Mouse (Mus musculus): ENCODE results near the gene Ikzf3. TPM values are rescaled to one million over a fixed set of nuclear protein-coding genes. Genes with fewer than 3 reads are reported as not detected.

Ikzf3 gene
- polyA plus RNA-seq, 1 experiment from 2014 or later, result not detected

DNA sequence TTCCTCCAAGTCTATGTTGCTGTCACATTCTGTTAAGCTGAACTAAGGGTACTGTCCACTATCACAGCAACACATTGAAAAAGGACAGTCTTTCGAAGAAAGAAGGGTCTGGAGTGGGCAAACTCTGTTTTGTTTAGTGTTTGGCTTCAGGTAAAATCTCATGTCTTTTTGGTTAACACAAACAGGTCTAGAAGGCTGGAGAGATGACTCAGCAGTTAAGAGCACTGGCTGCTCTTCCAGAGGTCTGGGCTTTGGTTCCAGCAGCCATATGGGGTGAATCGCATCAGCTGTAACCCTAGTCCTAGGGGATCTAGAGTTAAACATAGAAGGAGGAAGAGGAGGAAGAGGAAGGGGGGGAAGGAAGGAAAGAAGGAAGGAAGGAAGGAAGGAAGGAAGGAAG is 60.1 kb downstream of the Ikzf3 start:
- H3K27me3 ChIP-seq (replicated peaks; ENCODE audit: control insufficient read depth, insufficient read depth, low read length), result no peaks in the 10 kb centered on the region; the same call in 1 of the 2 replicates
- no peak for ATAC-seq
- no peaks in the 10 kb centered on the region for H3K36me3 ChIP-seq (ENCODE audit: control insufficient read depth, insufficient read depth)
- H3K9me3 ChIP-seq (ENCODE audit: control insufficient read depth, low read length), result no peaks in the 10 kb centered on the region
- no peak overlapping the region for H3K4me2 ChIP-seq (ENCODE audit: low read length)
- no peaks in the 10 kb centered on the region for H3K4me1 ChIP-seq (replicated peaks; ENCODE audit: control insufficient read depth, insufficient read depth, low read length)
- H3K9ac ChIP-seq (replicated peaks; ENCODE audit: low read depth, low read length), result no peak overlapping the region
- no peak overlapping the region for H3K27ac ChIP-seq (ENCODE audit: low read length)
- no peak overlapping the region for H3K4me3 ChIP-seq (replicated peaks; ENCODE audit: low read length)
- WGBS, result 95% methylated on average over 2 of the region's 2 CpGs

DNA sequence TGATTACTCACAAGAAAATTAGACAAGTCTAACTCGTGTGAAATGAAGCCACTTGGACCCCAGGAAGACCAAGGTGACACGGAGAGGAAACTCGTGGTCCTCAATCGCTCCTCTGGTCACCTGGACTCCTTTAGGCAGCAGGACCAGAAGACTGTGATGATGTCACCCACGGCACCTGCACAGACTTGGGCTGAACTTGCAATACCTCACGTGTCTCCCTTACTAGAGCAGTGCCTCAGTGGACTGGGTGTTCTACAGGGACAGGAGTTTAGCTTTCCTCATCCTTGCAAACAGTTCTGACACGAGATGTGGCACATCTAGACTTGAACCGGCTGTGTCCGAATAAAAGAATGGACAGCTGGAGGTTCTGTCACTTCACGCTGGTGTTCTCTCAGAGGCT is 63.8 kb downstream of the Ikzf3 start:
- H3K36me3 ChIP-seq (ENCODE audit: control insufficient read depth, insufficient read depth), result no peaks in the 10 kb centered on the region
- H3K27ac ChIP-seq (ENCODE audit: low read length), result no peak overlapping the region
- 80% methylated on average over 10 of the region's 10 CpGs for WGBS
- H3K9ac ChIP-seq (replicated peaks; ENCODE audit: low read depth, low read length), result no peak overlapping the region
- ATAC-seq, result no peak
- H3K27me3 ChIP-seq (replicated peaks; ENCODE audit: control insufficient read depth, insufficient read depth, low read length), result no peaks in the 10 kb centered on the region
- H3K4me1 ChIP-seq (replicated peaks; ENCODE audit: control insufficient read depth, insufficient read depth, low read length), result no peaks in the 10 kb centered on the region
- H3K4me2 ChIP-seq (ENCODE audit: low read length), result no peak overlapping the region
- no peak overlapping the region for H3K4me3 ChIP-seq (replicated peaks; ENCODE audit: low read length)
- H3K9me3 ChIP-seq (ENCODE audit: control insufficient read depth, low read length), result no peaks in the 10 kb centered on the region

DNA sequence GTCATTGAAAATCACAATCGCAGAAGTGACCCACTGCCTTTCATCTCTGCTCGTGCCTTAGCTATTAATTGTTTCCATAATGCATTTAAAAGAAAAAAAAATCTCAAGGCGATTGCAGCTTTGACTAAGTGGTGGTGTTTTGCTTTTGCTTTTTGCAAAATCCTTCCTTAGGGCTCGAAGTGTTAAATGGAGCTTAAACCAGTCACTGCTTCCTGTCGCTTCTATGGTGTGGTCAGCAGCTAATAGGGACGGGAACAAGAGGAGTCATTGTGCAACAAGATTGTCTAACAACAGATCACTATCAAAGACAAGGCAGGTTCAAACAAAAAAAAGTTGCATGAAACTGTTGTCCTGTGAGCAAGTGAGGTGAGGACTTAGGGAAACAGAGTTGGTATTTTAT is 64.6 kb downstream of the Ikzf3 start:
- Histone ChIP-seq H3K4me1 (replicated peaks; ENCODE audit: control insufficient read depth, insufficient read depth, low read length) (no peaks in the 10 kb centered on the region), H3K36me3 (ENCODE audit: control insufficient read depth, insufficient read depth) (no peaks in the 10 kb centered on the region), H3K9ac (replicated peaks; ENCODE audit: low read depth, low read length) (no peak overlapping the region), H3K27me3 (replicated peaks; ENCODE audit: control insufficient read depth, insufficient read depth, low read length) (no peaks in the 10 kb centered on the region), H3K4me3 (replicated peaks; ENCODE audit: low read length) (no peak overlapping the region), H3K9me3 (ENCODE audit: control insufficient read depth, low read length) (no peaks in the 10 kb centered on the region), H3K27ac (ENCODE audit: low read length) (no peak overlapping the region), H3K4me2 (ENCODE audit: low read length) (no peak overlapping the region)
- 56% methylated on average over 6 of the region's 6 CpGs for WGBS
- ATAC-seq, result no peak

- Histone ChIP-seq H3K4me3 (replicated peaks; ENCODE audit: low read length) (no peak overlapping the region), H3K4me2 (ENCODE audit: low read length) (no peak overlapping the region), H3K27ac (ENCODE audit: low read length) (no peak overlapping the region), H3K9me3 (ENCODE audit: control insufficient read depth, low read length) (no peaks in the 10 kb centered on the region), H3K9ac (replicated peaks; ENCODE audit: low read depth, low read length) (no peak overlapping the region), H3K4me1 (replicated peaks; ENCODE audit: control insufficient read depth, insufficient read depth, low read length) (no peaks in the 10 kb centered on the region), H3K36me3 (ENCODE audit: control insufficient read depth, insufficient read depth) (no peaks in the 10 kb centered on the region), H3K27me3 (replicated peaks; ENCODE audit: control insufficient read depth, insufficient read depth, low read length) (no peaks in the 10 kb centered on the region)
- no peak for ATAC-seq
- 90% methylated on average over 12 of the region's 12 CpGs for WGBS
Observed at GRCm38 (mm10) chr11:98479940-98480497, 65.8 kb downstream of the Ikzf3 start.

- H3K9ac ChIP-seq (replicated peaks; ENCODE audit: low read depth, low read length), result no peak overlapping the region
- 83% methylated on average over 13 of the region's 13 CpGs for WGBS
- H3K4me3 ChIP-seq (replicated peaks; ENCODE audit: low read length), result no peak overlapping the region
- H3K9me3 ChIP-seq (ENCODE audit: control insufficient read depth, low read length), result no peaks in the 10 kb centered on the region
- H3K4me1 ChIP-seq (replicated peaks; ENCODE audit: control insufficient read depth, insufficient read depth, low read length), result no peaks in the 10 kb centered on the region
- no peaks in the 10 kb centered on the region for H3K27me3 ChIP-seq (replicated peaks; ENCODE audit: control insufficient read depth, insufficient read depth, low read length)
- H3K27ac ChIP-seq (ENCODE audit: low read length), result no peak overlapping the region
- H3K4me2 ChIP-seq (ENCODE audit: low read length), result no peak overlapping the region
- ATAC-seq, result no peak
- no peaks in the 10 kb centered on the region for H3K36me3 ChIP-seq (ENCODE audit: control insufficient read depth, insufficient read depth)
Observed at GRCm38 (mm10) chr11:98479026-98479939, 66.5 kb downstream of the Ikzf3 start.

- H3K36me3 ChIP-seq (ENCODE audit: control insufficient read depth, insufficient read depth), result no peaks in the 10 kb centered on the region
- H3K9ac ChIP-seq (replicated peaks; ENCODE audit: low read depth, low read length), result no peak overlapping the region
- no peaks in the 10 kb centered on the region for H3K4me1 ChIP-seq (replicated peaks; ENCODE audit: control insufficient read depth, insufficient read depth, low read length)
- no peaks in the 10 kb centered on the region for H3K27me3 ChIP-seq (replicated peaks; ENCODE audit: control insufficient read depth, insufficient read depth, low read length)
- WGBS, result 75% methylated on average over 14 of the region's 14 CpGs
- no peak for ATAC-seq
- no peak overlapping the region for H3K27ac ChIP-seq (ENCODE audit: low read length)
- no peaks in the 10 kb centered on the region for H3K9me3 ChIP-seq (ENCODE audit: control insufficient read depth, low read length)
- H3K4me2 ChIP-seq (ENCODE audit: low read length), result no peak overlapping the region
- no peak overlapping the region for H3K4me3 ChIP-seq (replicated peaks; ENCODE audit: low read length)
Observed at GRCm38 (mm10) chr11:98477011-98477701, 68.7 kb downstream of the Ikzf3 start.

- H3K4me2 ChIP-seq (ENCODE audit: low read length), result no peak overlapping the region
- no peak overlapping the region for H3K27ac ChIP-seq (ENCODE audit: low read length)
- H3K4me1 ChIP-seq (replicated peaks; ENCODE audit: control insufficient read depth, insufficient read depth, low read length), result no peaks in the 10 kb centered on the region
- no peak overlapping the region for H3K4me3 ChIP-seq (replicated peaks; ENCODE audit: low read length)
- H3K36me3 ChIP-seq (ENCODE audit: control insufficient read depth, insufficient read depth), result no peaks in the 10 kb centered on the region
- no peak for ATAC-seq
- 89% methylated on average over 4 of the region's 4 CpGs for WGBS
- H3K27me3 ChIP-seq (replicated peaks; ENCODE audit: control insufficient read depth, insufficient read depth, low read length), result no peaks in the 10 kb centered on the region
- no peak overlapping the region for H3K9ac ChIP-seq (replicated peaks; ENCODE audit: low read depth, low read length)
- H3K9me3 ChIP-seq (ENCODE audit: control insufficient read depth, low read length), result no peaks in the 10 kb centered on the region
Observed at GRCm38 (mm10) chr11:98476434-98476807, 69.4 kb downstream of the Ikzf3 start.

- no peaks in the 10 kb centered on the region for H3K27me3 ChIP-seq (replicated peaks; ENCODE audit: control insufficient read depth, insufficient read depth, low read length)
- H3K27ac ChIP-seq (ENCODE audit: low read length), result no peak overlapping the region
- no peak overlapping the region for H3K4me3 ChIP-seq (replicated peaks; ENCODE audit: low read length)
- no peak for ATAC-seq
- no peaks in the 10 kb centered on the region for H3K4me1 ChIP-seq (replicated peaks; ENCODE audit: control insufficient read depth, insufficient read depth, low read length)
- no peak overlapping the region for H3K9ac ChIP-seq (replicated peaks; ENCODE audit: low read depth, low read length)
- H3K4me2 ChIP-seq (ENCODE audit: low read length), result no peak overlapping the region
- 90% methylated on average over 9 of the region's 9 CpGs for WGBS
- H3K36me3 ChIP-seq (ENCODE audit: control insufficient read depth, insufficient read depth), result no peaks in the 10 kb centered on the region
- H3K9me3 ChIP-seq (ENCODE audit: control insufficient read depth, low read length), result no peaks in the 10 kb centered on the region
Observed at GRCm38 (mm10) chr11:98475630-98476433, 70.0 kb downstream of the Ikzf3 start.

- H3K27me3 ChIP-seq (replicated peaks; ENCODE audit: control insufficient read depth, insufficient read depth, low read length), result no peaks in the 10 kb centered on the region
- 89% methylated on average over 11 of the region's 11 CpGs for WGBS
- H3K4me3 ChIP-seq (replicated peaks; ENCODE audit: low read length), result no peak overlapping the region
- no peaks in the 10 kb centered on the region for H3K9me3 ChIP-seq (ENCODE audit: control insufficient read depth, low read length)
- no peaks in the 10 kb centered on the region for H3K4me1 ChIP-seq (replicated peaks; ENCODE audit: control insufficient read depth, insufficient read depth, low read length)
- H3K9ac ChIP-seq (replicated peaks; ENCODE audit: low read depth, low read length), result no peak overlapping the region
- ATAC-seq, result no peak
- no peak overlapping the region for H3K27ac ChIP-seq (ENCODE audit: low read length)
- H3K4me2 ChIP-seq (ENCODE audit: low read length), result no peak overlapping the region
- H3K36me3 ChIP-seq (ENCODE audit: control insufficient read depth, insufficient read depth), result no peaks in the 10 kb centered on the region
Observed at GRCm38 (mm10) chr11:98474967-98475366, 70.9 kb downstream of the Ikzf3 start.

Measured in forebrain, embryonic 16.5 days (tissue).